ENCODE assay signal across 11 mouse cellular contexts in the genomic region with DNA sequence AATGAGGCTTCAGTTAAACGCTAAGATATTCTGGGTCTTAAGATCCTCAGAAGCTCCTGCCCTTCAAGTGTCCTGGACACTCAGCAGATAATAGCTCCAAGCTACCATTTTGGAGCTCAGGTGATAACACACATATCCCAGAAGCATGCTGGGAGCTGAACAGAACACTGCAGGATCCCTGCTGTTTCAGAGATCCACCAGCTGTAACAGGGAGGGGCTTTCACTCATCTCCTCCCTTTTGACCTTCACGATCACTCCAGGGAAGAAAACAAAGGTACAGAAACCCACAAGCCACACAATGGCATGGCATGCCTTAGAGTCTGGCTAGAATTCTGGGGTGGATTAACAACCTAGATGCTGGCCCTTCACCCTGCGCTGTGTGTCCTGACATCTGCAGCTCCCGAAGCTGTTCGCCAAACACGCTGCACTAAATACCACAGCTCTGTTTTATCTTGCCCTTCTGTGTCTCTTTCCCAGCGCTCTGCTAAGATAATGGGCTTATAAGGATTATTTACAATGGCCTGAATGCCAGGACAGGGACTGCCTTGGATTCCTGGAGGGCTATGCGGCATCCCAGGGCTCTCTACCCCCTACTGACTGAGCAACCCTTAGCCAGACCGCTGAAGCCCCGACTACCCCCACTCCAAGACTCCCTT. TPM values are rescaled to one million over a fixed set of nuclear protein-coding genes. Genes with fewer than 3 reads are reported as not detected.
A peak's percentile ranks its signal among the peaks of the same experiment; 100 is the strongest.
DNase-seq lines count a peak whose midpoint lies in the region; ATAC-seq and TF ChIP-seq lines count a peak whose summit lies in the region.
"Had no signal": no experiment of that assay in that cellular context is flagged by ENCODE, and none has a peak within 500 bp of the region (broad histone marks: within the 10 kb centered on the region; RNA-seq: fewer than 3 reads in every experiment).

No protein-coding gene starts in this region.

- H3K9me3 ChIP-seq in neural tube, embryonic 11.5 days (ENCODE audit: control insufficient read depth, low read length) = no peaks in the 10 kb centered on the region
- no peaks in the 10 kb centered on the region for H3K9me3 ChIP-seq in liver, embryonic 14.5 days (ENCODE audit: control insufficient read depth, low read length)
- H3K9me3 ChIP-seq in stomach, embryonic 15.5 days = no peaks in the 10 kb centered on the region
- H3K9me3 ChIP-seq: limb, embryonic 15.5 days had no signal

- TF ChIP-seq EP300 in liver, embryonic 14.5 days (IDR thresholded peaks at IDR 0.05; ENCODE audit: low read depth) = peak; percentile 46; the same call in 1 of the 2 replicates

- H3K4me3 ChIP-seq in neural tube, embryonic 11.5 days (ENCODE audit: low read depth, low read length) = no peak overlapping the region
- no peak overlapping the region for H3K4me3 ChIP-seq in liver, embryonic 14.5 days (ENCODE audit: insufficient read depth in 1 of 2, low read depth in 2 of 2, low read length in 2 of 2)
- H3K4me3 ChIP-seq in stomach, embryonic 15.5 days (replicated peaks) = no peak overlapping the region
- H3K4me3 ChIP-seq: limb, embryonic 15.5 days had no signal

- peak; percentile 47 for DNase-seq in embryo, embryonic 10 days (ENCODE audit: low spot score)
- DNase-seq in embryo, embryonic 11 days = no peak
- DNase-seq in neural tube, embryonic 11.5 days (ENCODE audit: low spot score) = no peak
- no peak for DNase-seq in neural tube, embryonic 10.5 days (ENCODE audit: extremely low spot score, low spot score)
- peak in 2 of 3 experiments; percentile 32 to 34 for DNase-seq in liver, embryonic 14.5 days (ENCODE audit: low read depth in 3 of 3, low spot score in 3 of 3)
- DNase-seq in frontal cortex, postnatal 25 days (ENCODE audit: low spot score in 2 of 2) = no peak
- DNase-seq in left cerebral cortex, postnatal 36 days (ENCODE audit: low spot score in 2 of 2) = no peak
- DNase-seq: cerebellum, postnatal 10 days; gastrocnemius, postnatal 14 days had no signal

- intact Hi-C loops in left cerebral cortex, postnatal 36 days (cut with DNase I) = loop anchor here (5.0 kb wide), 1 partner anchor 35 kb away; a partner anchor contains a TSS

- 4% methylated on average over 10 of the region's 10 CpGs for WGBS in neural tube, embryonic 11.5 days
- WGBS in liver, embryonic 14.5 days (ENCODE audit: insufficient replicate concordance) = 15% methylated on average over 10 of the region's 10 CpGs
- 37% methylated on average over 10 of the region's 10 CpGs for WGBS in stomach, embryonic 15.5 days

- no peak for TF ChIP-seq CTCF in liver, embryonic 14.5 days (IDR thresholded peaks at IDR 0.05; ENCODE audit: low read depth)

- H3K4me2 ChIP-seq in neural tube, embryonic 11.5 days (ENCODE audit: low read depth) = peak overlapping the region; percentile 7; the same call in 1 of the 2 replicates
- H3K4me2 ChIP-seq in liver, embryonic 14.5 days (ENCODE audit: low read depth) = peak overlapping the region; percentile 99
- no peak overlapping the region for H3K4me2 ChIP-seq in stomach, embryonic 15.5 days
- H3K4me2 ChIP-seq: limb, embryonic 15.5 days had no signal

- peaks cover 8% of the 10 kb centered on the region for H3K4me1 ChIP-seq in neural tube, embryonic 11.5 days (ENCODE audit: control insufficient read depth, insufficient read depth, low read length)
- H3K4me1 ChIP-seq in liver, embryonic 14.5 days (replicated peaks; ENCODE audit: control insufficient read depth in 2 of 2, insufficient read depth in 2 of 2, low read length in 1 of 2) = peaks cover 34 to 35% of the 10 kb centered on the region in 2 experiments
- H3K4me1 ChIP-seq in stomach, embryonic 15.5 days = peaks cover 21% of the 10 kb centered on the region

- no peaks in the 10 kb centered on the region for H3K27me3 ChIP-seq in neural tube, embryonic 11.5 days (ENCODE audit: control insufficient read depth, insufficient read depth, low read length)
- no peaks in the 10 kb centered on the region for H3K27me3 ChIP-seq in liver, embryonic 14.5 days (ENCODE audit: control insufficient read depth, insufficient read depth, low read length)
- no peaks in the 10 kb centered on the region for H3K27me3 ChIP-seq in stomach, embryonic 15.5 days (replicated peaks)
- H3K27me3 ChIP-seq: limb, embryonic 15.5 days had no signal

- ATAC-seq in neural tube, embryonic 11.5 days (ENCODE audit: insufficient read depth, low FRiP score, low TSS enrichment) = no peak
- ATAC-seq in liver, embryonic 14.5 days (ENCODE audit: insufficient read depth) = peak; percentile 12; the same call in 1 of the 2 replicates
- no peak for ATAC-seq in stomach, embryonic 15.5 days (ENCODE audit: insufficient read depth, low FRiP score, low read depth)

- no peak overlapping the region for H3K27ac ChIP-seq in neural tube, embryonic 11.5 days (ENCODE audit: low read depth, low read length)
- H3K27ac ChIP-seq in liver, embryonic 14.5 days = peak overlapping the region; percentile 100
- peak overlapping the region; percentile 44 for H3K27ac ChIP-seq in stomach, embryonic 15.5 days
- H3K27ac ChIP-seq: limb, embryonic 15.5 days had no signal

- H3K9ac ChIP-seq in neural tube, embryonic 11.5 days (ENCODE audit: low read length) = no peak overlapping the region
- peak overlapping the region; percentile 7; the same call in 1 of the 2 replicates for H3K9ac ChIP-seq in liver, embryonic 14.5 days (replicated peaks)
- H3K9ac ChIP-seq in stomach, embryonic 15.5 days = no peak overlapping the region
- H3K9ac ChIP-seq: limb, embryonic 15.5 days had no signal

- H3K36me3 ChIP-seq in neural tube, embryonic 11.5 days (ENCODE audit: control insufficient read depth, insufficient read depth, low read length) = no peaks in the 10 kb centered on the region
- peaks cover 14% of the 10 kb centered on the region for H3K36me3 ChIP-seq in liver, embryonic 14.5 days (replicated peaks; ENCODE audit: control insufficient read depth, insufficient read depth, low read depth)
- H3K36me3 ChIP-seq in stomach, embryonic 15.5 days = peaks cover 20% of the 10 kb centered on the region

RNA-seq across cellular contexts. Expression of a gene that starts 36.8 kb away (rescaled TPM):
- polyA plus RNA-seq in neural tube, embryonic 11.5 days (2014; fragmentation: Nextera tagmentation; extraction: Ambion mirVana) = 13.4 and 15.1 TPM in 2 replicates
- polyA plus RNA-seq in liver, embryonic 14.5 days (2012; rRNA removed) = 62.8 and 74.2 TPM in 2 replicates
- 62.0 and 62.2 TPM in 2 replicates for polyA plus RNA-seq in liver, embryonic 14.5 days (2014; fragmentation: Nextera tagmentation; extraction: Ambion mirVana)
- polyA plus RNA-seq in stomach, embryonic 15.5 days (2015; fragmentation: Nextera tagmentation; extraction: Ambion mirVana) = 22.7 and 27.0 TPM in 2 replicates
- 1 to 10 TPM; 3.4 to 6.0 TPM for total RNA-seq in left cerebral cortex, postnatal 36 days (2021)

Comparison
In these comparisons a context has a peak if more than half of its experiments do, and no peak if none do; other contexts are left out.
1. DNase-seq: peak in embryo, embryonic 10 days (single experiment) and liver, embryonic 14.5 days (2 of 3); none in embryo, embryonic 11 days (single experiment), neural tube, embryonic 11.5 days (single experiment), neural tube, embryonic 10.5 days (single experiment), frontal cortex, postnatal 25 days (0 of 2) and left cerebral cortex, postnatal 36 days (0 of 2).